Mouse (Mus musculus) small intestine, adult 2 months (tissue): Measurements from ENCODE around the gene Numbl.

Experiments used
- CTCF ChIP-seq: fragments of 200-500 bp; IDR thresholded peaks from 2 replicates; pipeline ENCODE4 v1.5.1; 2012; ENCODE audit warnings: low read depth, mild to moderate bottlenecking, control low read depth, inconsistent platforms, low read length, moderate library complexity, mixed read lengths; ENCODE audit not compliant: insufficient replicate concordance, insufficient read length; ENCODE audit errors: extremely low read depth
- POLR2A ChIP-seq: fragments of 200-500 bp; IDR thresholded peaks from 2 replicates; pipeline ENCODE4 v1.6.1; 2012; ENCODE audit warnings: low read depth, mild to moderate bottlenecking, control low read depth, inconsistent platforms, low read length, moderate library complexity

- TF ChIP-seq POLR2A (no peak), CTCF (no peak)
These were observed 6.5 kb downstream of the Numbl start for GRCm38 (mm10) chr7:27264761-27265160.
